Mouse (Mus musculus): ENCODE measurements around the gene Pdgfb. TPM values are rescaled to one million over a fixed set of nuclear protein-coding genes. Genes with fewer than 3 reads are reported as not detected.

Gene Pdgfb
- polyA plus RNA-seq (2012; fragmentation: generic; extraction: Trizol): 27.2 TPM
- long read RNA-seq, experiment 1, partial matches to known transcripts: 0 of 2 reads
- long read RNA-seq, experiment 1, other reads (novel, unspliced or antisense): 2 of 2 reads
- long read RNA-seq, experiment 2, partial matches to known transcripts: 3 of 13 reads
- long read RNA-seq, experiment 2, other reads (novel, unspliced or antisense): 6 of 13 reads

DNA sequence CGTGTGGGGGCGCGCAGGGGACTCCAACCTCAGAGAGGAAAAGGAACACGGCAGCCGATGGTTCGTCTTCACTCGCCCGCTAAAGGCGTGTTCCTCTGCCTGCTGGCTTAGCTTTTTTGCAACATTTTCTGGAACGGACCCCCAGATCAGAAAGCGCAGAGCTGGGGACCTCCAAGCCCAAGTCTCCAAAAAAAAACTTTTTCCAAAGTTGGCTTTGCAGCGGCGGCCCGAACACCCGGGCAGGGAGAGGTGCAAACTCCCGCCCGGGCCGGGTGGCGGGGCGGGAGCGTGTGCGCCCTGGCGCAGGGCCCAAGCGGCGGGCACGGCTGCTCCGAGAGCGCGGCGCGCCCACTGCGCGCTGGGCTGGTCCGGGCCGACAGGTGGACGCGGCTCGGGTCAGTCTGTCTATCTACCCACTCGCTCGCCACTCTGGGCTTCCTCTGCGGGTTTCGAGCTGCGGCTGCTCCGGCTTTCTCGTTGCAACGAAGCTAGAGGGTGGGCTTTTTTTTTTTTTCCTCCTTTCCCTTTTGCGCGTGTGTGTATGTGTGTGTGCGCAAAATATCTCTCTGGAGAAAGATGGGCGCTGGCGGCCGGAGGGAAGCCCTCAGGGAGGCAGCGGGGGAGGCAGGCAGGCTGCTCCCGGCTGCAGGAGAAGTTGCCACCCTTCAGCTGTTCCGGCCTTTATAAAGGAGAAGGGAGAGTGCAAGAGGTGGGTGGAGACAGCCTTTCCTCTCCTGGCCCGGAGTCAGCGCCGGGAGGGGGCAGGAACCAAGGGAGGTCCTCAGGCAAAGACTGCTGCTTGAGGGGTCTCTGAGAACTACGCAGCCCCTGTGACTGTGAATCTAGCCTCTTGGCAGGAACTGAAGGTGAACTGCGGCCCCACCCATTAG lies at the start of gene Pdgfb:
Gene Pdgfb (minus strand): TSS at position 657 of the 890 bp plus-strand sequence.
- H3K27me3 ChIP-seq (ENCODE audit: control insufficient read depth, insufficient read depth, insufficient read length): no peaks in the 10 kb centered on the region

DNA sequence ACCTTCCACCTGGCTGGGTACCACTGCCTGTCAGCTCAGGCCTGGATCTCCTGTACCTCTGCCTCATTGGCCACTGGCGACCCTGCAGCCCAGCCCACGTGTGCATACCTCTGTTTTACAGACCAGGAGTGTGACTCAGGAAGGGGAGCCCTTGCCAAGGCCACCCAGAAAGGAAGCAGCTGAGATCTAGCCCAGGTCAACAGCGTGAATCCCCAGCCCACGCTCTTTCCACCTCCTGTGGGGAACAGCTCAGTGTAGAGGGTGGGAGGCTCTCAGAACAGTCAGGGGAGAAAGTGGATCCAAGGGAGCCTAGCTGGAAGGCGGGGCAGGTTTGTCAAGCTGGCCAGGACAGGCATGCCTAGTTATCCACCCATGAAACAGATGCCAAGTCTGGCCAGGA lies 48.0 kb upstream of the Pdgfb start:
- no peak overlapping the region for H3K4me3 ChIP-seq (ENCODE audit: insufficient read depth, poor library complexity, severe bottlenecking)
- H3ac ChIP-seq (ENCODE audit: control insufficient read depth, insufficient read length, low read depth): no peak overlapping the region
- H3K27me3 ChIP-seq (ENCODE audit: control insufficient read depth, insufficient read depth, insufficient read length): no peaks in the 10 kb centered on the region
- TF ChIP-seq MAX (IDR thresholded peaks at IDR 0.05) (no peak), USF1 (IDR thresholded peaks at IDR 0.05; ENCODE audit: low read depth) (peak; percentile 8), CEBPB (IDR thresholded peaks at IDR 0.05; ENCODE audit: low read depth) (no peak)
- H3K79me2 ChIP-seq (ENCODE audit: control insufficient read depth, insufficient read depth): no peaks in the 10 kb centered on the region
- no peaks in the 10 kb centered on the region for H3K79me3 ChIP-seq (ENCODE audit: low read depth)
- no peaks in the 10 kb centered on the region for H3K36me3 ChIP-seq (ENCODE audit: control insufficient read depth, insufficient read depth)

More for the DNA sequence above, at the start of gene Pdgfb:
- TF ChIP-seq USF1 (IDR thresholded peaks at IDR 0.05; ENCODE audit: low read depth) (no peak), MYOD1 (IDR thresholded peaks at IDR 0.05; ENCODE audit: control insufficient read depth, insufficient read length, low read depth) (peak; percentile 26), CTCF (IDR thresholded peaks at IDR 0.05; ENCODE audit: control insufficient read depth, insufficient read depth, insufficient read length) (no peak), CEBPB (IDR thresholded peaks at IDR 0.05; ENCODE audit: low read depth) (no peak), MAX (IDR thresholded peaks at IDR 0.05) (peak; percentile 60)
- H3K36me3 ChIP-seq (ENCODE audit: control insufficient read depth, insufficient read depth): peaks cover 3% of the 10 kb centered on the region
- H3K4me3 ChIP-seq (ENCODE audit: insufficient read depth, poor library complexity, severe bottlenecking): peak within 1 kb of the TSS; percentile 89
- H3K79me2 ChIP-seq (ENCODE audit: control insufficient read depth, insufficient read depth): peaks cover 50% of the 10 kb centered on the region
- H3ac ChIP-seq (ENCODE audit: control insufficient read depth, insufficient read length, low read depth): peak within 1 kb of the TSS; percentile 88
- peaks cover 29% of the 10 kb centered on the region for H3K79me3 ChIP-seq (ENCODE audit: low read depth)

DNA sequence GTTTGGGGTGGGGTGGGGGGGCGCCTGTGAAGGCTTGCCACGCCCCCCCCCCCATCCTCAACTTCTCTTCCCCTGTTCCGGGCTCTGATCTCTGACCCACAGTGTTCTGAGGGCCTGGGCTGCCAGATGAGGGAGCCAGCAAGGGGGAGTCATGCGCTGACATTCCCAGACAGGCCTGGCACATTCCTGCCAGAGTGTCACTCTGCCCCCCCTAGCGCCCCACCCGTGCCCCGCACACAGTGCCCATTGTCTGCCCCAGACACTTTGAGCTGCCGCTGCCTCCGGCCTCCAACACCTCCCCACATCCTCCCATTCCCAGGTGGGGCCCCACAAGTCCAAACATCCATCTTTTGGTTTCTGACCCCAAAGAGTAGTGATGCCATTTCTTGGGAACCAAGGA lies 47.6 kb upstream of the Pdgfb start:
- H3ac ChIP-seq (ENCODE audit: control insufficient read depth, insufficient read length, low read depth): no peak overlapping the region
- H3K36me3 ChIP-seq (ENCODE audit: control insufficient read depth, insufficient read depth): no peaks in the 10 kb centered on the region
- H3K27me3 ChIP-seq (ENCODE audit: control insufficient read depth, insufficient read depth, insufficient read length): no peaks in the 10 kb centered on the region
- H3K4me3 ChIP-seq (ENCODE audit: insufficient read depth, poor library complexity, severe bottlenecking): no peak overlapping the region
- TF ChIP-seq USF1 (IDR thresholded peaks at IDR 0.05; ENCODE audit: low read depth) (no peak), MYOG (IDR thresholded peaks at IDR 0.05; ENCODE audit: control insufficient read depth, extremely low read depth, insufficient read length) (no peak), CEBPB (IDR thresholded peaks at IDR 0.05; ENCODE audit: low read depth) (no peak), FOSL1 (IDR thresholded peaks at IDR 0.05; ENCODE audit: insufficient read depth, low read length, poor library complexity, severe bottlenecking) (no peak), MYOD1 (IDR thresholded peaks at IDR 0.05; ENCODE audit: control insufficient read depth, insufficient read length, low read depth) (no peak), MAX (IDR thresholded peaks at IDR 0.05) (peak; percentile 25), CTCF (IDR thresholded peaks at IDR 0.05; ENCODE audit: control insufficient read depth, insufficient read depth, insufficient read length) (no peak)
- no peaks in the 10 kb centered on the region for H3K79me3 ChIP-seq (ENCODE audit: low read depth)
- H3K79me2 ChIP-seq (ENCODE audit: control insufficient read depth, insufficient read depth): no peaks in the 10 kb centered on the region

DNA sequence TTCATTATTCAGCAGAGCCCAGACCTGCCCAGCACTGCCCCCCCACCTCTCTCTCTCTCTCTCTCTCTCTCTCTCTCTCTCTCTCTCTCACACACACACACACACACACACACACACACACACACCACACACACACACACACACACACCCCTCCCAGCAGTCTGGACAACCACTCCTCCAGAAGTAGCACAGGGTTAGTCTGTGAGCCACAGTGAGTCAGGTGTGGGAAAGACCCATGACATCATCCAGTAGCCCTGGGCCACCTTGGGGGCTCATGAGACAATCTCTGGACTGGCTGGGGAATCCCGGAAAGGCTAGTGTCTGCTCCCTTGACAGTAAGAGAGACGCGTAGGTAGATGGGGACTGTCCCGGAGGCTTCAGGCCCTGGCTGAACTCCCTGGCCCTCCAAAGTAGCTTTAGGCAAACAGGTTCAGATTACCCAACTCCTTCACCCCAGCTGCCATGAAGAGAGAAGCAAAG lies 46.3 kb upstream of the Pdgfb start:
- Histone ChIP-seq H3K36me3 (ENCODE audit: control insufficient read depth, insufficient read depth) (no peaks in the 10 kb centered on the region), H3K27me3 (ENCODE audit: control insufficient read depth, insufficient read depth, insufficient read length) (no peaks in the 10 kb centered on the region), H3K79me2 (ENCODE audit: control insufficient read depth, insufficient read depth) (no peaks in the 10 kb centered on the region), H3K4me3 (ENCODE audit: insufficient read depth, poor library complexity, severe bottlenecking) (no peak overlapping the region), H3K79me3 (ENCODE audit: low read depth) (no peaks in the 10 kb centered on the region), H3ac (ENCODE audit: control insufficient read depth, insufficient read length, low read depth) (no peak overlapping the region)
- no peak for TF ChIP-seq CTCF (IDR thresholded peaks at IDR 0.05; ENCODE audit: control insufficient read depth, insufficient read depth, insufficient read length)

DNA sequence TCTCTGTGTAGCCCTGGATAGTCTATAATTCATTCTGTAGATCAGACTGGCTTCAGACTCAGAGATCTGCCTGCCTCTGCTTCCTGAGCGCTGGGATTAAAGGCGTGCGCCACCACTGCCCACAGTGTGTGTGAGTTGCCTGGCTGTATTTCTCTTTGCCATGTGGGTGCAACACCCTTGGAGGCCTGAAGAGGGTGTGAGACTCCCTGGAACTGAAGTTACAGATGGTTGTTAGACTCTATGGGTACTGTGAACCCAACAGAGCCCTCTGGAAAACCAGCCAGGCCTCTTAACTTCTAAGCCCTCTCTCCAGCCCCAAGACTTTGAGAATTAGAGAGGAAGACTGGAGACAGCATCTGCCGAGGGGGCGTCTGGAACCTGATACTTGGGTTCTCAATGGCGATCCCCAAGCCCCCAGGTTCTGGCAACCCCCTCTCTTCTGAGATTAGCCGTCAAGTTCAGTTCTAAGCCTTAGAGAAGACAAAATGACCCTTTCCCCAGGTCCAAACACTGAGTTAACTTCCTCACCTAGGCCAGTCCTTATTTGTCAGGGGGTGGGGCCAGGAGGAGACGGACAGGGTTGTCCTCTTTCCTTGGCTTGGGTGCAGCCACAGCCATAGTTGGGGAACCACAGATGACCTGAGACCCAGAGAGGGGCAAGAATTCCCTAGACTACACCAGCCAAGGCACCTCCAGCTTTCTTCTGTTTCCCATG lies 45.7 kb upstream of the Pdgfb start:
- H3K36me3 ChIP-seq (ENCODE audit: control insufficient read depth, insufficient read depth): no peaks in the 10 kb centered on the region

More for the DNA sequence above, 45.7 kb upstream of the Pdgfb start:
- Histone ChIP-seq H3K79me2 (ENCODE audit: control insufficient read depth, insufficient read depth) (no peaks in the 10 kb centered on the region), H3K27me3 (ENCODE audit: control insufficient read depth, insufficient read depth, insufficient read length) (no peaks in the 10 kb centered on the region), H3ac (ENCODE audit: control insufficient read depth, insufficient read length, low read depth) (no peak overlapping the region), H3K79me3 (ENCODE audit: low read depth) (no peaks in the 10 kb centered on the region), H3K4me3 (ENCODE audit: insufficient read depth, poor library complexity, severe bottlenecking) (no peak overlapping the region)
- TF ChIP-seq MYOG (IDR thresholded peaks at IDR 0.05; ENCODE audit: control insufficient read depth, extremely low read depth, insufficient read length) (no peak), CEBPB (IDR thresholded peaks at IDR 0.05; ENCODE audit: low read depth) (no peak), CTCF (IDR thresholded peaks at IDR 0.05; ENCODE audit: control insufficient read depth, insufficient read depth, insufficient read length) (no peak), FOSL1 (IDR thresholded peaks at IDR 0.05; ENCODE audit: insufficient read depth, low read length, poor library complexity, severe bottlenecking) (no peak), MYOD1 (IDR thresholded peaks at IDR 0.05; ENCODE audit: control insufficient read depth, insufficient read length, low read depth) (no peak), USF1 (IDR thresholded peaks at IDR 0.05; ENCODE audit: low read depth) (no peak), MAX (IDR thresholded peaks at IDR 0.05) (no peak)
